Mouse (Mus musculus): ENCODE results near the gene Rnpepl1. TPM values are rescaled to one million over a fixed set of nuclear protein-coding genes. Genes with fewer than 3 reads are reported as not detected.

The Rnpepl1 gene
- polyA plus RNA-seq, 1 experiment: 6.5 TPM

DNA sequence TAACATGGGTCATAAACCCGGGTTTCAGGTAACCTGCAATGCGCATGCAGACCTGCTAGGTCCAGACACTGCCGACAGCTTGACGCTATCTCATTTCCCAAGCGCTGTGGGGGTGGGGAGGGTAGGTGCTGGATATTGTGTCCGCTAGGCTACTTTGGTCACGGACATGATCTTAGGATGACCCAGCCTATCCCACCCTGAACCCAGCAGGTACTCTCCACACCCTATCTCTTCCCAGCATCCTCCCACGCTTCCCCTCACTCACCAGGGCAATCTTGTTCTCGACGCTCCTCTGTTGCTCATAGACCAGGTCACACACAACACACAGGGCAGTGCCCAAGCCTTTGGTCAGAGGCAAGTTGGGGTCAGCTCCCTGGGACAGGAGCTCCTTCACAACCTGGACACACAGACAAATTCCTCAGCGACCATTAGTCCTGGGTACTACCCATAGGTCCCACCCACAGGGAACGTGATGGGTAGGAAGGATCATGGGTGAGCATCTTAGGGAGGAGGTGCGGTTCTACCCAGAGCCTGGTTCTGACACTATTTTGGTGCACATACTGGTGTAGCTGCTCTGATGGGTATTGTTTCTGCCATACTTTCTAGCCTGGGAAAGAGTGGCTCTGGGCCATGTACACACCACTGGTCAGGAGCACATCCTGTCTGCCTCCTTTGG, 32.4 kb upstream of the Rnpepl1 start:
- no peak overlapping the region for H3K4me3 ChIP-seq (replicated peaks)
- TF ChIP-seq TAL1 (IDR thresholded peaks at IDR 0.05; ENCODE audit: low read length) (no peak), GATA1 (IDR thresholded peaks at IDR 0.05; ENCODE audit: low read length) (no peak)
- H3K4me1 ChIP-seq (ENCODE audit: control insufficient read depth): no peaks in the 10 kb centered on the region
- no peaks in the 10 kb centered on the region for H3K36me3 ChIP-seq (ENCODE audit: control insufficient read depth)
- H3K9me3 ChIP-seq (ENCODE audit: control insufficient read depth, low read length): no peaks in the 10 kb centered on the region
- no peaks in the 10 kb centered on the region for H3K27me3 ChIP-seq (ENCODE audit: control insufficient read depth)

DNA sequence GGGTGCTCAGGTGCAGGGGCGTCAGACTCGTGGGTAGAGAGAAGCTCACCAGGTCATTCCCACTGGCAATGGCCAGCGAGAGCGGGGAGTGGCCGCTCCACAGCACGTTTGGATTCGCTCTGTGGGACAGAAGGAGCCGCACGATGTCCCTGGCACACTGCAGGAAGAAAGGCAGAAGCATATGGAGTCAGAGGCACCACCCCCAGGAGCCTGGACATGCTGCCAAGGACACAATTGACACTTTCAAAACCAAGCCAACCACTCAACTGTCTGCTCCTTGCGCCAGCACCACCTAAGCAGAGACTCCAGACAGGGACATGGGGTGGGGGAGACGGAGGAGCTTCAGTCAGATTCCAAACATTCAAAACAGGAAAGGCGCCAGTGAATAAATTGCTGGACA, 31.3 kb upstream of the Rnpepl1 start:
- Histone ChIP-seq H3K36me3 (ENCODE audit: control insufficient read depth) (no peaks in the 10 kb centered on the region), H3K4me1 (ENCODE audit: control insufficient read depth) (no peaks in the 10 kb centered on the region), H3K27me3 (ENCODE audit: control insufficient read depth) (no peaks in the 10 kb centered on the region), H3K4me3 (replicated peaks) (no peak overlapping the region), H3K9me3 (ENCODE audit: control insufficient read depth, low read length) (no peaks in the 10 kb centered on the region)
- TF ChIP-seq TAL1 (IDR thresholded peaks at IDR 0.05; ENCODE audit: low read length): no peak
- TF ChIP-seq GATA1 (IDR thresholded peaks at IDR 0.05; ENCODE audit: low read length): no peak

DNA sequence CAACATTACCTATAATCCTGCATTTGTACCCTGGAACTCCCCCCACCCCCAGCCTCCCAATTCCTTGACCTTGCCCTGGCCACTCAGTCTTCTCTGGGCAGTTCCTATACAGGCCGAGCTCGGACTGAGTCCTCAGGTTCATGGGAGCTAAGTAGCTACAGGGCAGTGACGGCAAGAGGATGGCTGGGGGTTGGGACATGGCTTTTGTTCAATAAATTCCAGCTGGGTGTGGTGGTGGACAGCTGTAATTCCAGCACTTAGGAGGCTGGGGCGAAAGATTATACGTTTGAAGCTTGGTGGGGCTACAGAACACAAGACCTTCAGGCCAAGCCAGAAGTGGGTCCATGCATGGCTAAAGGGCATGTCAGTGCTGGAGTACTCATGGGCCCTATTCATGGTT, 30.5 kb upstream of the Rnpepl1 start:
- Histone ChIP-seq H3K4me3 (replicated peaks) (no peak overlapping the region), H3K27me3 (ENCODE audit: control insufficient read depth) (no peaks in the 10 kb centered on the region), H3K36me3 (ENCODE audit: control insufficient read depth) (no peaks in the 10 kb centered on the region), H3K4me1 (ENCODE audit: control insufficient read depth) (no peaks in the 10 kb centered on the region), H3K9me3 (ENCODE audit: control insufficient read depth, low read length) (no peaks in the 10 kb centered on the region)
- TF ChIP-seq TAL1 (IDR thresholded peaks at IDR 0.05; ENCODE audit: low read length) (no peak), GATA1 (IDR thresholded peaks at IDR 0.05; ENCODE audit: low read length) (no peak)

DNA sequence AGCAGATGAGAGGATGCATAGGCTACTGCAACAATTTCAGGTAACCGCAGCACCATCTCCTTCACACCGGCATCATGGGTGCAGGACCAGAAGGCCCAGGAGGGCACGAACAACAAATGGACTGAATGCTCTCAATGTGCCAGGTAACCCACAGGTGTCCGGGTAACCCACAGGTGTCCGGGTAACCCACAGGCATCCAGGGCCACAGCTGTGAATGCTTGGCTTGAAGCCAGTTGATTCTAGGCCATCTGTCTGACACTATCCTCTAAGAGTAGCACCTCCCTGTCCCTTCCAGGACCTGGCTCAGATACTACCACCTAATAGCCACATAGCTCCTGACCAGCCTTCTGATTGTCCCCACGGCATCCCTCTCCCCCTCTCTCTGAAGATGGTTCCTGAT, 28.6 kb upstream of the Rnpepl1 start:
- Histone ChIP-seq H3K36me3 (ENCODE audit: control insufficient read depth) (no peaks in the 10 kb centered on the region), H3K27me3 (ENCODE audit: control insufficient read depth) (no peaks in the 10 kb centered on the region)
- no peak for TF ChIP-seq TAL1 (IDR thresholded peaks at IDR 0.05; ENCODE audit: low read length)
- no peak for TF ChIP-seq GATA1 (IDR thresholded peaks at IDR 0.05; ENCODE audit: low read length)

GRCm38 (mm10) chr1:92888901-92889655, 21.5 kb upstream of the Rnpepl1 start:
- no peak for TF ChIP-seq TAL1 (IDR thresholded peaks at IDR 0.05; ENCODE audit: low read length)
- no peak for TF ChIP-seq GATA1 (IDR thresholded peaks at IDR 0.05; ENCODE audit: low read length)
- Histone ChIP-seq H3K4me1 (ENCODE audit: control insufficient read depth) (no peaks in the 10 kb centered on the region), H3K36me3 (ENCODE audit: control insufficient read depth) (no peaks in the 10 kb centered on the region), H3K27me3 (ENCODE audit: control insufficient read depth) (no peaks in the 10 kb centered on the region), H3K4me3 (replicated peaks) (no peak overlapping the region), H3K9me3 (ENCODE audit: control insufficient read depth, low read length) (peaks cover 9% of the 10 kb centered on the region)

More for the DNA sequence above, 28.6 kb upstream of the Rnpepl1 start:
- H3K4me3 ChIP-seq (replicated peaks): no peak overlapping the region
- no peaks in the 10 kb centered on the region for H3K9me3 ChIP-seq (ENCODE audit: control insufficient read depth, low read length)
- H3K4me1 ChIP-seq (ENCODE audit: control insufficient read depth): no peaks in the 10 kb centered on the region

- no peaks in the 10 kb centered on the region for H3K36me3 ChIP-seq (ENCODE audit: control insufficient read depth)
- H3K27me3 ChIP-seq (ENCODE audit: control insufficient read depth): no peaks in the 10 kb centered on the region
- H3K9me3 ChIP-seq (ENCODE audit: control insufficient read depth, low read length): peaks cover 9% of the 10 kb centered on the region
- H3K4me3 ChIP-seq (replicated peaks): no peak overlapping the region
- H3K4me1 ChIP-seq (ENCODE audit: control insufficient read depth): no peaks in the 10 kb centered on the region
- TF ChIP-seq TAL1 (IDR thresholded peaks at IDR 0.05; ENCODE audit: low read length): no peak
- no peak for TF ChIP-seq GATA1 (IDR thresholded peaks at IDR 0.05; ENCODE audit: low read length)
These were observed 17.8 kb upstream of the Rnpepl1 start for GRCm38 (mm10) chr1:92892791-92893190.

- Histone ChIP-seq H3K36me3 (ENCODE audit: control insufficient read depth) (no peaks in the 10 kb centered on the region), H3K27me3 (ENCODE audit: control insufficient read depth) (0 out of 2 replicates have a peak, but pooled peaks cover 2% of the 10 kb centered on the region), H3K4me1 (ENCODE audit: control insufficient read depth) (no peaks in the 10 kb centered on the region), H3K9me3 (ENCODE audit: control insufficient read depth, low read length) (peaks cover 9% of the 10 kb centered on the region), H3K4me3 (replicated peaks) (no peak overlapping the region)
- TF ChIP-seq TAL1 (IDR thresholded peaks at IDR 0.05; ENCODE audit: low read length) (no peak), GATA1 (IDR thresholded peaks at IDR 0.05; ENCODE audit: low read length) (no peak)
These were observed 16.7 kb upstream of the Rnpepl1 start for GRCm38 (mm10) chr1:92893896-92894295.

DNA sequence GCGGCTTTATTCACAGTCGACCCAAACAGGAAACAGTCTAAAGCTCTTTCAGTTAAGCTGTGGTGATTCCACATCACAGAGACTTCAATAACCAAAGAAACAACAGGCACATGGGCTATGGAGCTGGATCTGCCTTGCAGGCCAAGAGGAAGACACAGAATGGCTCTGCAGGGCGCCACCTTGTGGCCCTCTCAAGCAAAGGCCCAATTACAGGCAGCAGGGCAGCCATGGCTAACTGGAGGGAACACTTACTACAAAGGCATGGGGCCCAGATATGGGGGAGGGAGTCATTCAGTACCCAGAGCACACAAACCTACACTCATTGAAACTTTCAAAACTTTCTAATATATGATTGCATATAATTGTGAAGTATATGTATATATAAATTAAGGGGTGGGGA, 15.5 kb upstream of the Rnpepl1 start:
- Histone ChIP-seq H3K9me3 (ENCODE audit: control insufficient read depth, low read length) (peaks cover 9% of the 10 kb centered on the region), H3K36me3 (ENCODE audit: control insufficient read depth) (no peaks in the 10 kb centered on the region), H3K4me1 (ENCODE audit: control insufficient read depth) (no peaks in the 10 kb centered on the region), H3K27me3 (ENCODE audit: control insufficient read depth) (peaks cover 10% of the 10 kb centered on the region), H3K4me3 (replicated peaks) (no peak overlapping the region)
- TF ChIP-seq TAL1 (IDR thresholded peaks at IDR 0.05; ENCODE audit: low read length) (no peak), GATA1 (IDR thresholded peaks at IDR 0.05; ENCODE audit: low read length) (no peak)

GRCm38 (mm10) chr1:92902786-92903185, 7.8 kb upstream of the Rnpepl1 start, which contains the start of gene Ankmy1:
Gene Ankmy1 (minus strand): TSS chr1:92902906.
- no peaks in the 10 kb centered on the region for H3K9me3 ChIP-seq (ENCODE audit: control insufficient read depth, low read length)
- TF ChIP-seq GATA1 (IDR thresholded peaks at IDR 0.05; ENCODE audit: low read length) (no peak), TAL1 (IDR thresholded peaks at IDR 0.05; ENCODE audit: low read length) (no peak)

More at GRCm38 (mm10) chr1:92902786-92903185, 7.8 kb upstream of the Rnpepl1 start, which contains the start of gene Ankmy1:
- H3K27me3 ChIP-seq (ENCODE audit: control insufficient read depth): peaks cover 31% of the 10 kb centered on the region
- H3K36me3 ChIP-seq (ENCODE audit: control insufficient read depth): no peaks in the 10 kb centered on the region
- H3K4me3 ChIP-seq (replicated peaks): no peak within 1 kb of the TSS
- H3K4me1 ChIP-seq (ENCODE audit: control insufficient read depth): peaks cover 25% of the 10 kb centered on the region

Data from erythroblast, embryonic 14.5 days (primary cell).